Mouse (Mus musculus) midbrain, embryonic 10.5 days (tissue): ENCODE measurements around the gene Ralgapa1. TPM values are rescaled to one million over a fixed set of nuclear protein-coding genes. Genes with fewer than 3 reads are reported as not detected.

Source experiments
- DNase-seq: peaks from one replicate; pipeline ENCODE4 v3.0.0-alpha.2; 2017; ENCODE audit warnings: low spot score
- H3K27ac ChIP-seq: fragments of 300-500 bp; sonication (generic); replicated peaks from 2 replicates; pipeline ENCODE4 v1.5.1; 2016; ENCODE audit warnings: mild to moderate bottlenecking
- H3K27me3 ChIP-seq: fragments of 300-500 bp; sonication (generic); 2 replicates; pipeline ENCODE4 v1.6.1; 2016; ENCODE audit warnings: low read depth, mild to moderate bottlenecking; ENCODE audit not compliant: poor library complexity, severe bottlenecking
- H3K36me3 ChIP-seq: fragments of 300-500 bp; sonication (generic); 2 replicates; pipeline ENCODE4 v1.6.1; 2016; ENCODE audit warnings: mild to moderate bottlenecking, moderate library complexity
- H3K4me1 ChIP-seq: fragments of 300-500 bp; sonication (generic); 2 replicates; pipeline ENCODE4 v1.6.1; 2016
- H3K4me3 ChIP-seq: fragments of 300-500 bp; sonication (generic); 2 replicates; pipeline ENCODE4 v1.5.1; 2016; ENCODE audit warnings: mild to moderate bottlenecking, moderate library complexity
- H3K9me3 ChIP-seq: fragments of 300-500 bp; sonication (generic); replicated peaks from 2 replicates; pipeline ENCODE4 v1.6.1; 2016; ENCODE audit warnings: mild to moderate bottlenecking
- WGBS: fragments of 180-500 bp; shearing (Covaris S2); methylation state at CpG from one replicate; pipeline ENCODE4 v1.1.7; 2016; 5-methylcytosine and 5-hydroxymethylcytosine counted together
- polyA plus RNA-seq: library from polyadenylated mRNA; unstranded; fragments of >200 nt; fragmentation: Nextera tagmentation; extraction: Ambion mirVana; gene quantifications from 2 replicates; pipeline ENCODE4 v1.2.1, GENCODE M21; 2016

Ralgapa1 gene
- polyA plus RNA-seq: 9.4 and 12.8 TPM in 2 replicates

DNA sequence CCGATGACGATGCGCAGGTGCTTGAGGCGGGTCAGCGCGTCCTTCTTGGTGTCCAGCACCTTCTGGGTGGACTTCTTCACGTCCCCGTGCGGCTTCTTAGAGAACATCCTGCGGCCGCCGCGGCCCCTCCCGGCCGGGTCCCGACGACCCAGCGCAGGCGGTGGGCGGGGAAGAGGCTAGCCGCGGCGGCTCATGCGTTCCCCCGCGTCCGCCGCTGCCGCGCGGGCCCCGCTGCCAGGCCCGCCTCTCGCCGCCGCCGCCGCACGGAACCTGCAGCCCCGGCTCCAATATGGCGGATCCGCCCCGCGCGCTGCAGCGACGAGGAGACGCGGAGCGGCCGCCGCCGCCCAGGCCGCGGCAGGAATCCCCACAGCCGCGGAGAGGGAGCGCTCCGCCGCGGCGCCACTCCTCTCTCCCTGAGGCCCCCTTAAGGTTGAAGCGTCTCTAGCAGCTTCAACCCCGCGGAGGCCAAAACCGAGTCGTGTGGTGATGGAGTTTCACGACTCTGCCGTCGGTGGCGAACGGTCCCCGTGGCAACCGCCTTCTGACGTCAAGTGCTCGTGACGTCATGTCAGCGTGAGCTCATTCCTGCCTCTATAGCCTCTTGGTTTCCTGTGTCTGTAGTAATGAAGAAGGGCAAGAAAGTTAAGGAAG lies at the start of gene Ralgapa1:
TSS of gene Ralgapa1 (minus strand) at position 507 of the 654 bp plus-strand sequence.
- Histone ChIP-seq H3K9me3 (peaks cover 3% of the 10 kb centered on the region; the same call in 1 of the 2 replicates), H3K36me3 (no peaks in the 10 kb centered on the region), H3K27ac (peak within 1 kb of the TSS; percentile 96), H3K4me1 (peaks cover 15% of the 10 kb centered on the region), H3K27me3 (no peaks in the 10 kb centered on the region), H3K4me3 (peak within 1 kb of the TSS; percentile 81)
- DNase-seq: peak; percentile 93
- under 1% methylated on average over 77 of the region's 78 CpGs for WGBS

GRCm38 (mm10) chr12:55869622-55870322 lies 48.8 kb upstream of the Ralgapa1 start:
- WGBS: 94% methylated on average over 5 of the region's 5 CpGs
- Histone ChIP-seq H3K36me3 (peaks cover 64% of the 10 kb centered on the region), H3K27me3 (no peaks in the 10 kb centered on the region)

DNA sequence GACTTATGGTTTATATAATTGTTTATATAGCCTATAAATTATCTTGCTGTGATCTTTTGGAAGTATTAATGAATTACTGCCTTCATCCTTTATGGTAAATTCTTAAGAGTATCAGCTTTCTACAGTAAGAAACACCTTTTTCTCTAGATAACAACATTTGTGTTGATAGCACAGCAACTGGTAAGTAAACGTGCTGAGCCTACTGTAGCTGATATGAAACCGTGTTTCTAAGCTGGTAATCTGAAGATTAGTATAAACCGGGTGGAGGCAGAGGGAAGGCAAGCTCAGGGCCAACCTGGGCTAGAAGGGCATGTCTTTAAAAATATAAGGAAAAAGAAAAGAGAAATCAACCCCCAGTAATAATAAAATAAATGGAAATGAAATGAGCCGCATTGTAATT lies 46.8 kb upstream of the Ralgapa1 start:
- Histone ChIP-seq H3K27me3 (no peaks in the 10 kb centered on the region), H3K27ac (no peak overlapping the region), H3K4me1 (no peaks in the 10 kb centered on the region), H3K9me3 (no peaks in the 10 kb centered on the region; the same call in 1 of the 2 replicates), H3K4me3 (no peak overlapping the region), H3K36me3 (peaks cover 82% of the 10 kb centered on the region)
- no peak for DNase-seq
- 92% methylated on average over 4 of the region's 4 CpGs for WGBS

More at GRCm38 (mm10) chr12:55869622-55870322, 48.8 kb upstream of the Ralgapa1 start:
- H3K9me3 ChIP-seq: no peaks in the 10 kb centered on the region; the same call in 1 of the 2 replicates
- H3K4me3 ChIP-seq: no peak overlapping the region
- no peak for DNase-seq
- H3K4me1 ChIP-seq: no peaks in the 10 kb centered on the region
- no peak overlapping the region for H3K27ac ChIP-seq

DNA sequence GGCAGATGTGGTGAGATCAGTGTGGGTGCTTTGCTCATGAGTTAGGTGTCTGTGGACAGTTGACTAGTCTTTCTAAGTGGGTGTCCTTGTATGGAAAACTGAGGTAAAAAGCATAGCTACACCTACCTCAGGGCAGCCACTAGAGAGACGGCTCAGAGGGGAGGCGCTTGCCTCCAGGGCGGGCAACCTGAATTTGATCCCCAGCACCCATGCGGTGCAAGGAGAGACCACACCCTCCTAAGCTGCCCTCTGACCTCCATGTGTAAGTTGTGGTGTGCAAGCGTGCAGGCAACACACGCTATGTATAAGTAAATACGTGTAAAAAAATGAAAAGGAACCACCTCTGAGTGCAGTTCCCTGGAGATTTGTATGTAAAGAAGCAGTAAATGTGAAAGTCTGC lies 39.7 kb upstream of the Ralgapa1 start:
- 91% methylated on average over 7 of the region's 7 CpGs for WGBS
- Histone ChIP-seq H3K27me3 (no peaks in the 10 kb centered on the region), H3K4me3 (no peak overlapping the region), H3K9me3 (peaks cover 14% of the 10 kb centered on the region), H3K4me1 (no peaks in the 10 kb centered on the region), H3K27ac (no peak overlapping the region), H3K36me3 (peaks cover 93% of the 10 kb centered on the region)
- no peak for DNase-seq

DNA sequence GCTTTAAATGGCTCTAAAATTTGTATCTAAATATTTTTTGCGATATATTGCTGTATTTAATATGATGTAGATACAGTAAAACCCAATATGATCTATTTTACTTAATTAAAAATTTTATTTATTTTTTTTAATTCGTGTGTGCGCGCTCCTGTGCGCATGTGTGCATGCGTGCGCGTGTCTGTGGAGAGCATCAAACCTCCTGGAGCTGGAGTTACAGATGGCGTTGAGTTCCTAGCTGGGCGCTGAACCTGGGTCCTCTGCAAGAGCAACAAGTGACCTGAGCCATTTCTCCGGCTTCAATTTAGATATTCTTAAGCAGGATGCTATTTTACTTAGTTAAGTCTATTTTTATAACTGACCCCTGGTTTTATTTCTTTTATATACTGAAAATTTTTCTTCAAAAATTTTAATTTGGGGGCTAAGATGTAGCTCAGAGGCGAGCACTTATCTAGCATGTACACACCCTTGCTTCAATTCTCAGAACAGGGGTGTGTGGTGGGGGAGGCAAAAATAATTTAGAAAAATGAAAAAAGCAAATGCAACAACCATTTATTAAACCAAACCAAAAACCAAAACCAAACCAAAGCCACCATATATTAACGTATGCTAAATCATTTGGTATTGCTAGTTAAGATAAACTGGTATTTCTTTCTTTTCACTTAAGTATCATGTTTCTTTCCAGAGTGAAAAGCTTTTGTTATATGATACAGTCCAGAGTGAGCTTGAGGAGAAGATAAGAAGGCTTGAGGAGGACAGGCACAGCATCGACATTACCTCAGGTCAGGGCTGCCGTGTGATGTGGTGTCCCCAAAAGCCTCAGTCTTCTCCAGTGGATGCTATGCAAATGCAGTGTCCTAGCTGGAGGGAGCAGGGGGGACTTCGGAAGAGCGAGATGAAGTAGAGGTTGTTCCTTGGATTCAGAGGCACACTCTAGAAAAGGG lies 38.7 kb upstream of the Ralgapa1 start:
- peaks cover 93% of the 10 kb centered on the region for H3K36me3 ChIP-seq
- no peak overlapping the region for H3K27ac ChIP-seq
- H3K9me3 ChIP-seq: peaks cover 14% of the 10 kb centered on the region
- 93% methylated on average over 17 of the region's 17 CpGs for WGBS
- no peak overlapping the region for H3K4me3 ChIP-seq
- no peaks in the 10 kb centered on the region for H3K4me1 ChIP-seq
- DNase-seq: no peak
- no peaks in the 10 kb centered on the region for H3K27me3 ChIP-seq

DNA sequence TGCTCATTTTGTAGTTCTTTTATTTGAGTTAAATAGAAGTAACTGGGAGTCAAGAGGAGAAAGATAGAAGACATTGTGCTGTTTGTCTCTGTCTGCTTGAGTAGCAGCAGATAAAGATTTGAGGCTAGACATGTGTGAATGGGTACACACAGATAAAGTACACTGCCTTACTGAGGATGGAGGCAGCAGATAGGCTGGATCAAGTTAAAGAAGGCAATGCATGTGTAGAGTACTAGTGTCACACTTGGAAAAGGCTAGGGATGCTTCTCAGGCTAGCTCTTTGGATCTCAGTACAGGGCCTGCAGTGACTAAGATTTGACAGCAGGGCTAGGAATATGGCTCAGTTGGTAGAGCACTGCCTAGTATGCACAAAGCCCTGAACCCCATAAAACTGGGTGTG lies 29.7 kb upstream of the Ralgapa1 start:
- no peak overlapping the region for H3K4me3 ChIP-seq
- peaks cover 72% of the 10 kb centered on the region for H3K36me3 ChIP-seq
- no peak for DNase-seq
- no peaks in the 10 kb centered on the region for H3K27me3 ChIP-seq
- H3K4me1 ChIP-seq: no peaks in the 10 kb centered on the region
- no peaks in the 10 kb centered on the region; the same call in 1 of the 2 replicates for H3K9me3 ChIP-seq
- no peak overlapping the region for H3K27ac ChIP-seq

DNA sequence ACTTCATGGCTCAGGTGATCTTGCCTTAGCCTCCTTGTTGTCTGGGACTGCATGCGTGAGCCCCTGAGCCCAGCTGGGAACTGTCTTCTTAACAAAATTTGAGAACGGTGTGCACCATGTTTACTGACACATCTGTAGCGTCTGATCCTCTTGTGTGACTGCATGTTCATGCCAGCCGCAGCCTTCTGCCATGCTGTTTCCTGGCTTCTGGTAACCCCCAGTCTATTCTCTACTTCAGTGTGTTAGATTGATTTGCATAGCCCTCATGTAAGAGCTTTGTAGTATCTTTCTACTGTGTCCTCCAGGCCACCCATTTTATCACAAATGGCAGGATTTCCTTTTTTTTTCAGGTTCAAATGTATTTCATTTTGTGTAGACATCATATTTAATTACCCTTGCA lies 26.9 kb upstream of the Ralgapa1 start:
- H3K36me3 ChIP-seq: peaks cover 64% of the 10 kb centered on the region
- no peak for DNase-seq
- 92% methylated on average over 4 of the region's 4 CpGs for WGBS
- no peaks in the 10 kb centered on the region; the same call in 1 of the 2 replicates for H3K9me3 ChIP-seq
- H3K27ac ChIP-seq: no peak overlapping the region
- H3K4me3 ChIP-seq: no peak overlapping the region
- no peaks in the 10 kb centered on the region for H3K4me1 ChIP-seq
- H3K27me3 ChIP-seq: no peaks in the 10 kb centered on the region

DNA sequence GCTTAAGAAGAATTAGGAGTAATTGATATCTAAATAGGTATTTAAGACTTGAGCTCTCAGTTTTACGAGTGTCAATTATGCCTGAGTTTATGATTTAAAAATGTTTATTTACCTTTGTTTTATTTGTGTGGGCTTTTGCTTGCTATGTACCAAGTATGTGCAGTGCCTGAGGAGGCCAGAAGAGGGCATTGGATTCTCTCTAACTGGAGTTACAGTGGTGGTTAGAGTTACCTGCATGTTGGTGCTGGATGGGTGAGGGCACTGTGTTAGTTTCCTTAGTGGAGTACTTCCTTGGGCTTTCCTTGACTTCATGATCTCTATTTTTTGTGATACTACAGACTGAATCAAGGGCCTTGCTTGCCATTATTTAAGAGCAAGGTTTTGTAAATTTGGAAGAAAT lies 25.8 kb upstream of the Ralgapa1 start:
- peak; percentile 24 for DNase-seq
- H3K9me3 ChIP-seq: no peaks in the 10 kb centered on the region; the same call in 1 of the 2 replicates
- 84% methylated on average over 1 of the region's 1 CpGs for WGBS
- peaks cover 70% of the 10 kb centered on the region for H3K36me3 ChIP-seq
- H3K27me3 ChIP-seq: no peaks in the 10 kb centered on the region
- no peak overlapping the region for H3K4me3 ChIP-seq
- no peak overlapping the region for H3K27ac ChIP-seq
- no peaks in the 10 kb centered on the region for H3K4me1 ChIP-seq

GRCm38 (mm10) chr12:55837495-55837894 lies 16.5 kb upstream of the Ralgapa1 start:
- H3K4me3 ChIP-seq: peak overlapping the region; percentile 88; the same call in 1 of the 2 replicates
- H3K36me3 ChIP-seq: peaks cover 22% of the 10 kb centered on the region
- no peaks in the 10 kb centered on the region for H3K9me3 ChIP-seq
- no peak for DNase-seq
- WGBS: 88% methylated on average over 3 of the region's 3 CpGs
- no peaks in the 10 kb centered on the region for H3K27me3 ChIP-seq
- peaks cover 18% of the 10 kb centered on the region for H3K4me1 ChIP-seq
- no peak overlapping the region for H3K27ac ChIP-seq

DNA sequence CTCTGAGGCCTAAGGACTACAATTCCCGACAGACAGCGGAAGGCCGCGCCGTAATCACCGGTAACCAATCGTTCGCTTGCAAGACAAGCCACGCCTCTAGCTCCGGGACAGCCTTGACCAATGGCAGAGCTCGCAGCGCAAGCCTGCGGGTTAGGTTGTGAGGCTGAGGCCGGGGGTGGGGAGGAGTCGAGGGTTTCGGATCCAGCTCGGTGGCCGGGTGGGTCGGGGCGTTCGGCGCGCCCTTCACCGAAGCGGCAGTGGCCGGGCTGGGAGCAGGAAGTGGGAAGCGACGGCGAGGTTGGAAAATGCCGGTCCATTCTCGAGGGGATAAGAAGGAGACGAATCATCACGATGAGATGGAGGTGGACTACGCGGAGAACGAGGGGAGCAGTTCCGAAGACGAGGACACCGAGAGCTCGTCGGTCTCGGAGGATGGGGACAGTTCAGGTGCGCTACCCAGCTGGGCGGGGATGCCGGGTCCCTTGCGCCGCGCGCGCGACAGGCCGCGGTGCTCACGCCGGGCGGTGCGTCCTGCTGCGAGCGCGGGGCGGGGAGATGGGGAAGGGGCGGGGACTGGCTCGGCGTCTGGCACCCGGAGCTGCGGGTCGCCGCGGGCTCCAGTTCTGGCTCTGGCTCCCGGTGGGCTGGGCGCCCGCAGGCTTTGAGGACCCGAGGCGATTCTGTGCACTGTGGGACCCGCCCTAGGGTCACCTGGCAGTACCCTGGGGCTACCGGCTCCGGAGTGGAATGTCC lies 15.4 kb upstream of the Ralgapa1 start, which contains the start of gene Brms1l:
TSS of gene Brms1l (plus strand) at position 126 of the 753 bp plus-strand sequence.
- Histone ChIP-seq H3K27me3 (no peaks in the 10 kb centered on the region), H3K27ac (peak within 1 kb of the TSS; percentile 92), H3K4me3 (peak within 1 kb of the TSS; percentile 88), H3K36me3 (peaks cover 12% of the 10 kb centered on the region; the same call in 1 of the 2 replicates), H3K9me3 (no peaks in the 10 kb centered on the region), H3K4me1 (peaks cover 18% of the 10 kb centered on the region)
- WGBS: under 1% methylated on average over 77 of the region's 77 CpGs
- DNase-seq: peak; percentile 98

GRCm38 (mm10) chr12:55835857-55836198 lies 14.9 kb upstream of the Ralgapa1 start:
- WGBS: under 1% methylated on average over 6 of the region's 6 CpGs
- no peak for DNase-seq

DNA sequence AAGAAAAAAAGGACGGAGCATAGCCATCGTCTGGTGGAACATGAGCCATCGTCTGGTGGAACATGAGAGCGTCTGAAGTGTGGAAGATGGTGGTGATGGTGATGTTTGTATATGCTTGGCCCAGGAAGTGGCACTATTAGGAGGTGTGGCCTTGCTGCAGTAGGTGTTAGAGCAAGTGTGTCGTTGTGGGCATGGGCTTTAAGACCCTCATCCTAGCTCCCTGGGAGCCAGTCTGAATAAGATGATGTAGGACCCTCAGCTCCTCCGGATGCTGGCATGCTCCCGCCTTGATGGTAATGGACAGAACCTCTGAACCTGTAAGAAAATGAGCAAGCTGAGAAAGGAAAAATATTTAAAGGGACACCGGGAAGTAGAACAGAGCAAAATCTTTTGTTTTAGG lies 13.9 kb upstream of the Ralgapa1 start:
- peaks cover 18% of the 10 kb centered on the region for H3K4me1 ChIP-seq
- no peak overlapping the region for H3K27ac ChIP-seq

More at GRCm38 (mm10) chr12:55835857-55836198, 14.9 kb upstream of the Ralgapa1 start:
- H3K4me3 ChIP-seq: peak overlapping the region; percentile 88
- peak overlapping the region; percentile 92 for H3K27ac ChIP-seq
- H3K4me1 ChIP-seq: peaks cover 18% of the 10 kb centered on the region
- H3K27me3 ChIP-seq: no peaks in the 10 kb centered on the region
- H3K9me3 ChIP-seq: no peaks in the 10 kb centered on the region
- peaks cover 12% of the 10 kb centered on the region; the same call in 1 of the 2 replicates for H3K36me3 ChIP-seq

More for the DNA sequence above, 13.9 kb upstream of the Ralgapa1 start:
- Histone ChIP-seq H3K9me3 (no peaks in the 10 kb centered on the region), H3K36me3 (peaks cover 5% of the 10 kb centered on the region; the same call in 1 of the 2 replicates), H3K4me3 (no peak overlapping the region), H3K27me3 (no peaks in the 10 kb centered on the region)
- no peak for DNase-seq
- WGBS: 87% methylated on average over 8 of the region's 8 CpGs
